Mouse (Mus musculus): ENCODE measurements around the gene Gstcd.

GRCm38 (mm10) chr3:133109844-133110243 is 18.0 kb upstream of the Gstcd start:
- no peak for TF ChIP-seq CTCF (IDR thresholded peaks at IDR 0.05; ENCODE audit: low read depth)
- TF ChIP-seq EP300 (IDR thresholded peaks at IDR 0.05; ENCODE audit: low read depth): no peak

Data from heart, postnatal 0 days (tissue).